Mouse (Mus musculus) ES-Bruce4 (cell line): ENCODE results near the gene Wdr43.

ENCODE experiments used
- CTCF ChIP-seq: IDR thresholded peaks from one replicate; pipeline ENCODE4 v1.8.1; 2011; ENCODE audit warnings: low read depth, low read length
- EP300 ChIP-seq: IDR thresholded peaks from 2 replicates; pipeline ENCODE4 v1.6.1; 2011; ENCODE audit warnings: low read depth, low read length; ENCODE audit not compliant: insufficient read depth
- POLR2A ChIP-seq: IDR thresholded peaks from one replicate; pipeline ENCODE4 v1.8.1; 2011; ENCODE audit warnings: low read length; ENCODE audit not compliant: insufficient read depth

DNA sequence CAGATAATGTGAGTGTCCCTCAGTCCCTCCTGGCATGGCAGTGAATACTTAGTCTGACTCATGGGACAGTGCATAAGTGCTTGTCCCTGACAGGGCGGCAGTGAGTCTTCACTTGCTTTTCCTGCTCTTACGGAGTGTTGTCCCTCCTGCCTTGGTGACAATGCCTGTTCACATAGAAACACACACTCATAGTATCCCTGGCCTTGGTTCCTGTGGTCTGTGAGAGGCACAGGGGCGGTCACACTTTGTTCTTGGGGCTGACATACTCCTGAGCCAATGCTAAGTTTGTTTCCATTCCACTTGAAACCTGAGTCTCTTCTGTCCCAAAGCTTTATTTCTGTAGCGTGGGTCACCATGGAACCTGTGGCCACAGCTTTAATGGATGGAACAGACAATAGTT, 66.7 kb downstream of the Wdr43 start:
- TF ChIP-seq POLR2A (no peak), CTCF (no peak), EP300 (no peak)
